Mouse (Mus musculus) CH12.LX (cell line): ENCODE results near the gene Dhx36. TPM values are rescaled to one million over a fixed set of nuclear protein-coding genes. Genes with fewer than 3 reads are reported as not detected.

ENCODE experiments used
- DNase-seq: peaks from one replicate; pipeline ENCODE4 v3.0.0-alpha.2; 2013; ENCODE audit errors: extremely low read depth
- H3K27ac ChIP-seq: 2 replicates; pipeline ENCODE4 v1.5.1; 2012; ENCODE audit warnings: low read depth, mild to moderate bottlenecking, control low read depth, moderate library complexity; ENCODE audit not compliant: insufficient read depth
- H3K27me3 ChIP-seq: replicated peaks from 2 replicates; pipeline ENCODE3; 2012; ENCODE audit warnings: inconsistent platforms
- H3K36me3 ChIP-seq, 2 experiments: replicated peaks in 1 of 2; 2 replicates each; pipeline versions ENCODE3 to v1.6.1; 2012; ENCODE audit warnings: inconsistent platforms in 1 of 2, low read length in 1 of 2, mild to moderate bottlenecking in 1 of 2, mixed read lengths in 1 of 2, moderate library complexity in 1 of 2; ENCODE audit not compliant: control insufficient read depth in 1 of 2, insufficient read depth in 1 of 2
- H3K4me1 ChIP-seq, 2 experiments: 2 replicates each; pipeline ENCODE4 v1.6.1; 2012; ENCODE audit warnings: inconsistent platforms in 1 of 2, moderate library complexity in 1 of 2; ENCODE audit not compliant: insufficient read depth in 2 of 2, control insufficient read depth in 1 of 2
- H3K4me2 ChIP-seq: 2 replicates; pipeline ENCODE4 v1.6.1; 2012; ENCODE audit warnings: low read depth, mild to moderate bottlenecking, control low read depth; ENCODE audit not compliant: poor library complexity, insufficient read depth, severe bottlenecking
- H3K4me3 ChIP-seq, 3 experiments: fragments of 150-350 bp in 1 of 3; sonication (generic) in 1 of 3; replicated peaks in 1 of 3; 2 replicates each; pipeline versions ENCODE3 to v1.5.1; 2011 to 2012; ENCODE audit warnings: low read depth in 2 of 3, low read length in 2 of 3, mild to moderate bottlenecking in 2 of 3, moderate library complexity in 2 of 3, control low read depth in 1 of 3, improper control_type of control experiment in 1 of 3, inconsistent platforms in 1 of 3, mixed read lengths in 1 of 3; ENCODE audit not compliant: poor library complexity in 1 of 3
- H3K79me2 ChIP-seq: replicated peaks from 2 replicates; pipeline ENCODE4 v1.6.1; 2012; ENCODE audit warnings: mild to moderate bottlenecking, moderate library complexity; ENCODE audit not compliant: control insufficient read depth, poor library complexity, insufficient read depth, severe bottlenecking; ENCODE audit errors: extremely low read depth
- H3K9ac ChIP-seq: 2 replicates; pipeline ENCODE4 v1.6.1; 2012; ENCODE audit warnings: low read depth, mild to moderate bottlenecking, control low read depth, moderate library complexity; ENCODE audit not compliant: insufficient read depth
- H3K9me3 ChIP-seq: replicated peaks from 2 replicates; pipeline ENCODE3; 2012; ENCODE audit warnings: low read length, inconsistent platforms, mixed read lengths
- BHLHE40 ChIP-seq: IDR thresholded peaks from 2 replicates; pipeline ENCODE4 v1.6.1; 2011; ENCODE audit warnings: mild to moderate bottlenecking, low read depth, low read length, improper control_type of control experiment
- CHD1 ChIP-seq: IDR thresholded peaks from 2 replicates; pipeline ENCODE4 v1.6.1; 2012; ENCODE audit warnings: low read depth, low read length, improper control_type of control experiment, inconsistent platforms
- CTCF ChIP-seq, 2 experiments: IDR thresholded peaks in 1 of 2; conservative IDR thresholded peaks in 1 of 2; 2 replicates each; pipeline ENCODE4 v1.5.1; 2011 to 2012; ENCODE audit warnings: low read depth in 2 of 2, low read length in 2 of 2, improper control_type of control experiment in 1 of 2, inconsistent platforms in 1 of 2, mild to moderate bottlenecking in 1 of 2, moderate library complexity in 1 of 2
- ELF1 ChIP-seq: IDR thresholded peaks from 2 replicates; pipeline ENCODE4 v1.6.1; 2014; ENCODE audit warnings: low read depth, mild to moderate bottlenecking, inconsistent platforms, low read length, improper control_type of control experiment
- GABPA ChIP-seq: IDR thresholded peaks from 2 replicates; pipeline ENCODE4 v1.6.1; 2012; ENCODE audit warnings: low read depth, low read length, improper control_type of control experiment, inconsistent platforms; ENCODE audit not compliant: insufficient replicate concordance
- IRF4 ChIP-seq: IDR thresholded peaks from 2 replicates; pipeline ENCODE4 v1.6.1; 2014; ENCODE audit warnings: low read depth, mild to moderate bottlenecking, inconsistent platforms, low read length, improper control_type of control experiment
- MAFK ChIP-seq: IDR thresholded peaks from 2 replicates; pipeline ENCODE4 v1.6.1; 2011; ENCODE audit warnings: low read length, improper control_type of control experiment; ENCODE audit not compliant: insufficient replicate concordance
- MAX ChIP-seq: IDR thresholded peaks from 2 replicates; pipeline ENCODE4 v1.6.1; 2011; ENCODE audit warnings: low read length, improper control_type of control experiment
- MEF2A ChIP-seq: IDR thresholded peaks from 2 replicates; pipeline ENCODE4 v1.6.1; 2014; ENCODE audit warnings: low read depth, mild to moderate bottlenecking, inconsistent platforms, low read length, improper control_type of control experiment, borderline replicate concordance
- MYC ChIP-seq: IDR thresholded peaks from 2 replicates; pipeline ENCODE4 v1.6.1; 2011; ENCODE audit warnings: low read depth, mild to moderate bottlenecking, improper control_type of control experiment, low read length
- NELFE ChIP-seq: IDR thresholded peaks from 2 replicates; pipeline ENCODE4 v1.6.1; 2011; ENCODE audit warnings: low read depth, low read length, improper control_type of control experiment
- NRF1 ChIP-seq: IDR thresholded peaks from 2 replicates; pipeline ENCODE4 v1.6.1; 2014; ENCODE audit warnings: low read depth, mild to moderate bottlenecking, inconsistent platforms, low read length, improper control_type of control experiment, moderate library complexity
- POLR2A ChIP-seq: IDR thresholded peaks from 2 replicates; pipeline ENCODE4 v1.6.1; 2011; ENCODE audit warnings: low read depth, mild to moderate bottlenecking, improper control_type of control experiment, low read length
- RCOR1 ChIP-seq: conservative IDR thresholded peaks from 2 replicates; pipeline ENCODE4 v1.6.1; 2012; ENCODE audit warnings: low read depth, mild to moderate bottlenecking, inconsistent platforms, low read length, improper control_type of control experiment
- SIN3A ChIP-seq: IDR thresholded peaks from 2 replicates; pipeline ENCODE4 v1.6.1; 2012; ENCODE audit warnings: low read length, improper control_type of control experiment, inconsistent platforms
- SMC3 ChIP-seq: IDR thresholded peaks from 2 replicates; pipeline ENCODE4 v1.6.1; 2011; ENCODE audit warnings: low read depth, low read length, improper control_type of control experiment
- TBP ChIP-seq: conservative IDR thresholded peaks from 2 replicates; pipeline ENCODE4 v1.6.1; 2011; ENCODE audit warnings: low read depth, low read length, improper control_type of control experiment
- UBTF ChIP-seq: IDR thresholded peaks from 2 replicates; pipeline ENCODE4 v1.6.1; 2012; ENCODE audit warnings: low read depth, mild to moderate bottlenecking, inconsistent platforms, low read length, improper control_type of control experiment, moderate library complexity
- USF1 ChIP-seq: IDR thresholded peaks from 2 replicates; pipeline ENCODE4 v1.6.1; 2014; ENCODE audit warnings: low read depth, mild to moderate bottlenecking, inconsistent platforms, low read length, improper control_type of control experiment
- ZC3H11A ChIP-seq: IDR thresholded peaks from 2 replicates; pipeline ENCODE4 v1.6.1; 2012; ENCODE audit warnings: low read depth, mild to moderate bottlenecking, inconsistent platforms, low read length, improper control_type of control experiment
- dilution Hi-C: fragments of 300-500 bp; cut with MboI; formaldehyde crosslinking; loops from 2 replicates; pipeline ENCODE4 v1.14.3; 2020; ENCODE audit warnings: low sequenced_read_pairs; ENCODE audit not compliant: extremely low pct_unique_long_range_greater_than_20kb, extremely low pct_ligation_motif_present
- in situ Hi-C: fragments of 300-500 bp; cut with MboI; formaldehyde crosslinking; loops from 3 replicates; pipeline ENCODE4 v1.14.3; 2019; ENCODE audit warnings: low sequenced_read_pairs, low pct_ligation_motif_present, low pct_unique_long_range_greater_than_20kb, mixed read lengths
- polyA plus RNA-seq: library from polyadenylated mRNA; unstranded; fragments of >175 nt; gene quantifications from 2 replicates; pipeline ENCODE4 v1.2.1, GENCODE M21; 2012; ENCODE audit warnings: low read depth; ENCODE audit not compliant: insufficient read length
- total RNA-seq, 2 experiments: library from RNA; depleted of rRNA; stranded (reverse); fragments of 300-350 nt in 1 of 2; fragments of >200 nt in 1 of 2; gene quantifications; 2 replicates each; pipeline ENCODE4 v1.2.3; 2012 to 2014

Gene Dhx36
- total and polyA plus RNA-seq, 3 experiments: 29.7 to 66.3 (median 35.0) TPM

GRCm38 (mm10) chr3:62505166-62505900, 1.5 kb downstream of the Dhx36 start:
- Histone ChIP-seq H3K36me3 (peaks cover 2 to 20% of the 10 kb centered on the region in 2 experiments), H3K79me2 (peaks cover 23% of the 10 kb centered on the region), H3K9ac (peak overlapping the region; percentile 72), H3K27ac (no peak overlapping the region), H3K4me2 (peak overlapping the region; percentile 98), H3K9me3 (no peaks in the 10 kb centered on the region), H3K27me3 (no peaks in the 10 kb centered on the region), H3K4me1 (peaks cover 0 to 6% of the 10 kb centered on the region in 2 experiments; a peak in 1 of 4 replicates), H3K4me3 (peak overlapping the region; percentile 82 to 100 (median 86))
- TF ChIP-seq BHLHE40 (no peak), USF1 (peak; percentile 2; the same call in 1 of the 2 replicates), CTCF (conservative IDR thresholded peaks at IDR 0.05 in 1 of 2, IDR thresholded peaks at IDR 0.05 in 1 of 2; ENCODE audit: low read depth in 2 of 2, low read length in 2 of 2) (no peak), UBTF (no peak), SMC3 (no peak), SIN3A (no peak)
- in situ Hi-C loops: no loop called here
- DNase-seq: peak; percentile 30
- dilution Hi-C loops: no loop called here

GRCm38 (mm10) chr3:62499327-62499726, 7.5 kb downstream of the Dhx36 start:
- no peak for TF ChIP-seq NRF1
- TF ChIP-seq MAFK: no peak
- no peak for TF ChIP-seq ELF1
- no peak for TF ChIP-seq MEF2A
- TF ChIP-seq CHD1: no peak
- TF ChIP-seq ZC3H11A: no peak
- no peak for TF ChIP-seq GABPA
- no peak for TF ChIP-seq POLR2A
- no peak for TF ChIP-seq SMC3
- no peak for TF ChIP-seq NELFE
- no peak for TF ChIP-seq IRF4
- TF ChIP-seq TBP: no peak
- no peak for TF ChIP-seq MYC
- no peak for TF ChIP-seq RCOR1
- TF ChIP-seq BHLHE40: no peak
- no peak for TF ChIP-seq MAX
- no peak for DNase-seq
- peaks cover 2% of the 10 kb centered on the region for H3K79me2 ChIP-seq
- dilution Hi-C loops (no loop called here), in situ Hi-C loops (no loop called here)
- no peak overlapping the region for H3K9ac ChIP-seq
- no peak overlapping the region for H3K27ac ChIP-seq
- H3K4me3 ChIP-seq: no peak overlapping the region
- H3K36me3 ChIP-seq: peaks cover 23 to 66% of the 10 kb centered on the region in 2 experiments
- no peaks in the 10 kb centered on the region for H3K4me1 ChIP-seq
- no peak overlapping the region for H3K4me2 ChIP-seq
- H3K27me3 ChIP-seq: no peaks in the 10 kb centered on the region
- H3K9me3 ChIP-seq: no peaks in the 10 kb centered on the region
